Comparison of ENCODE assay signal across 12 mouse cellular contexts in the genomic region with DNA sequence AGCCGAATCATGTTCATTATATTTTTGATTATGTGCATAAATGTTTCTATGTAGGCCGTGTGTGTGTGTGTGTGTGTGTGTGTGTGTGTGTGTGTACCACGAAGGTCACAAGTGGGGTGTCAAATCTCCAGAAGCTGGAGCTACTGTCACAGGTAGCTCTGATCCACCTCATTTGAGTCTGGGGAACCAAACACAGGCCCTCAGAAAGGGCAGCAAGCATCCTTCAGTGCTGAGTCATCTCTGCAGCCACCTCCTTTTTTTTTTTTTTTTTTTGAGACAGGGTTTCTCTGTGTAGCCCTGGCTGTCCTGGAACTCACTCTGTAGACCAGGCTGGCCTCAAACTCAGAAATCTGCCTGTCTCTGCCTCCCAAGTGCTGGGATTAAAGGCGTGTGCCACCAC. TPM values are rescaled to one million over a fixed set of nuclear protein-coding genes. Genes with fewer than 3 reads are reported as not detected.
"Had no signal": no experiment of that assay in that cellular context is flagged by ENCODE, and none has a peak within 500 bp of the region (broad histone marks: within the 10 kb centered on the region; RNA-seq: fewer than 3 reads in every experiment).

No protein-coding gene starts in this region.

RNA-seq across cellular contexts. Expression of gene Hbq1b, which starts 6.1 kb away (rescaled TPM):
- total RNA-seq: megakaryocyte progenitor cell, adult 5-6 weeks; megakaryocyte-erythroid progenitor cell, adult 5-6 weeks had no signal
- polyA plus RNA-seq: midbrain, embryonic 14.5 days; small intestine, adult 2 months had no signal

RNA-seq across cellular contexts. Expression of gene Hbq1a, which starts 7.0 kb away (rescaled TPM):
- total RNA-seq: megakaryocyte progenitor cell, adult 5-6 weeks; megakaryocyte-erythroid progenitor cell, adult 5-6 weeks had no signal
- polyA plus RNA-seq: limb, embryonic 12.5 days; small intestine, adult 2 months; thymus, postnatal 0 days had no signal

RNA-seq across cellular contexts. Expression of gene Hba-x, which starts 16.6 kb away (rescaled TPM):
- total RNA-seq: layer of hippocampus, adult 18-20 months; layer of hippocampus, postnatal 14 days; left cerebral cortex, adult 8-10 months; left cerebral cortex, postnatal 14 days; left cerebral cortex, postnatal 4 days; megakaryocyte progenitor cell, adult 5-6 weeks; megakaryocyte-erythroid progenitor cell, adult 5-6 weeks had no signal
- polyA plus RNA-seq: lung, adult 2 months; small intestine, adult 2 months had no signal
